Mouse (Mus musculus) stomach, postnatal 0 days (tissue): ENCODE results near the gene Washc3.

Source experiments
- CTCF ChIP-seq: IDR thresholded peaks from 2 replicates; pipeline ENCODE4 v1.5.1; 2016; ENCODE audit warnings: antibody characterized with exemption, low read depth, mild to moderate bottlenecking, moderate library complexity
- EP300 ChIP-seq: optimal IDR thresholded peaks from 2 replicates; pipeline ENCODE3; 2016; ENCODE audit warnings: antibody characterized with exemption

- TF ChIP-seq CTCF (no peak), EP300 (no peak)
Measured at GRCm38 (mm10) chr10:88252121-88252862, 51.4 kb downstream of the Washc3 start.
